Mouse (Mus musculus): ENCODE results near the gene Phlpp2.

DNA sequence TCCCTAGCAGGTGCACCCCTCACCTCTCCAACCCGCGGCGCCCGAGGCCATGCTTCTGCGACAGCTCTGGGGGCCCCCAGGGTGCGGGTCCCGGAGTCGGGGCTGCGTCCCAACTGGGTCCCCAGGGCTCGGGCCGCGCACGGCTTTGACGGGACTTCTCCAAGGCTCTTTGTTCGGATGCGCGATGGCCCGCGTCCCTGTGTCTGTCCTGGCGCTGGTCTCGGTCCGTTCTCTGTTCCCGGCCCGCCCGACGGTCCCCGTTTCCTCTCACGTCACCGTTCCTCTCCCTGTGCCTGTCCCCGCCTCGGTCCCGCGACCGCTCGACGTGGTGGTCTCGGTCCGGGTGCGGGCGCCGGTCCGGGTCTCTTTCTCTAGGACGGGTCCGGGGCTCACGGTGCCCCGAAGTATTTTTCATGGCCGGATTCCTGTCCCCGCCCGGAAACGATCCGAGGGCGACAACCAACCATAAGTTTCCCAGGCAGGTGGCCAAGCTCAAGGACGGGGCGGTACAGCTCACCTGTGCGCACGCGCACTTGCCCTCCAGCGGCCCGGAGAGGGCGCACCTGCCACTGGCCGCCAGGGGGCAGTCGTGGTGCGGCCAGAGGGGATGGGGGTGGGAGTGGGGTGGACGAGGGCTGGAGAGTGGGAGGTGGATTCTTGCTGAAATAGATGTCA is 93.5 kb downstream of the Phlpp2 start, which contains the start of gene Marveld3:
- TF ChIP-seq CHD2 (IDR thresholded peaks at IDR 0.05; ENCODE audit: low read depth, low read length) = no peak
- TF ChIP-seq ZNF384 (IDR thresholded peaks at IDR 0.05; ENCODE audit: low read depth, low read length) = no peak
- TF ChIP-seq ZC3H11A (IDR thresholded peaks at IDR 0.05; ENCODE audit: borderline replicate concordance, low read depth, low read length) = no peak
- TF ChIP-seq MAFK (IDR thresholded peaks at IDR 0.05; ENCODE audit: insufficient read depth, low read depth, low read length) = no peak
- TF ChIP-seq HCFC1 (IDR thresholded peaks at IDR 0.05; ENCODE audit: borderline replicate concordance, insufficient read depth, low read length) = no peak

Data from ES-E14 (cell line).